Mouse (Mus musculus) limb, embryonic 11.5 days (tissue): ENCODE measurements around the gene Cyth4. TPM values are rescaled to one million over a fixed set of nuclear protein-coding genes. Genes with fewer than 3 reads are reported as not detected.

Experiments
- ATAC-seq: fragments of 200-750 bp; cut with Nextera tagmentation; 2 replicates; pipeline ENCODE4 v1.8.0; 2017; ENCODE audit warnings: low read depth; ENCODE audit not compliant: insufficient number of reproducible peaks, low FRiP score, low TSS enrichment
- DNase-seq: peaks from one replicate; pipeline ENCODE4 v3.0.0-alpha.2; 2015; ENCODE audit warnings: low spot score
- H3K27ac ChIP-seq: fragments of 300-500 bp; sonication (generic); replicated peaks from 2 replicates; pipeline ENCODE4 v1.5.1; 2014; ENCODE audit warnings: low read depth, mild to moderate bottlenecking, low read length
- H3K27me3 ChIP-seq: fragments of 300-500 bp; sonication (generic); 2 replicates; pipeline ENCODE4 v1.6.1; 2014; ENCODE audit warnings: mild to moderate bottlenecking, low read length, mixed read lengths; ENCODE audit not compliant: control insufficient read depth, insufficient read depth
- H3K36me3 ChIP-seq: fragments of 300-500 bp; sonication (generic); 2 replicates; pipeline ENCODE4 v1.6.1; 2014; ENCODE audit warnings: mild to moderate bottlenecking, low read length, moderate library complexity, mixed read lengths; ENCODE audit not compliant: control insufficient read depth, insufficient read depth
- H3K4me1 ChIP-seq: fragments of 300-500 bp; sonication (generic); 2 replicates; pipeline ENCODE4 v1.6.1; 2014; ENCODE audit warnings: low read length, mixed read lengths; ENCODE audit not compliant: control insufficient read depth, insufficient read depth
- H3K4me2 ChIP-seq: fragments of 300-500 bp; sonication (generic); 2 replicates; pipeline ENCODE4 v1.6.1; 2014; ENCODE audit warnings: low read depth, mild to moderate bottlenecking, moderate library complexity; ENCODE audit not compliant: severe bottlenecking
- H3K4me3 ChIP-seq: fragments of 300-500 bp; sonication (generic); 2 replicates; pipeline ENCODE4 v1.5.1; 2014; ENCODE audit warnings: low read depth, low read length
- H3K9ac ChIP-seq: fragments of 300-500 bp; sonication (generic); 2 replicates; pipeline ENCODE4 v1.6.1; 2014; ENCODE audit warnings: mild to moderate bottlenecking, low read length
- H3K9me3 ChIP-seq: fragments of 300-500 bp; sonication (generic); 2 replicates; pipeline ENCODE4 v1.6.1; 2016; ENCODE audit warnings: low read length; ENCODE audit not compliant: control insufficient read depth
- WGBS: fragments of 180-500 bp; shearing (Covaris S2); extraction: QIAGEN DNeasy Blood & Tissue Kit; methylation state at CpG from one replicate; pipeline ENCODE4 v1.1.7; 2014; 5-methylcytosine and 5-hydroxymethylcytosine counted together
- polyA plus RNA-seq: library from polyadenylated mRNA; unstranded; fragments of >200 nt; fragmentation: Nextera tagmentation; extraction: Ambion mirVana; gene quantifications from 2 replicates; pipeline ENCODE4 v1.2.1, GENCODE M21; 2014

The Cyth4 gene
- polyA plus RNA-seq, 1 experiment from 2014 or later = 2.5 TPM

- Histone ChIP-seq H3K9me3 (no peaks in the 10 kb centered on the region), H3K4me2 (no peak overlapping the region), H3K36me3 (no peaks in the 10 kb centered on the region), H3K27me3 (0 out of 2 replicates have a peak, but pooled peaks cover 2% of the 10 kb centered on the region), H3K4me3 (no peak overlapping the region), H3K9ac (no peak overlapping the region), H3K4me1 (peaks cover 7% of the 10 kb centered on the region; the same call in 1 of the 2 replicates), H3K27ac (no peak overlapping the region)
- DNase-seq = no peak
- 45% methylated on average over 7 of the region's 7 CpGs for WGBS
- no peak for ATAC-seq
Measured at GRCm38 (mm10) chr15:78635231-78635630, 38.4 kb downstream of the Cyth4 start.

GRCm38 (mm10) chr15:78643633-78644032 lies 46.8 kb downstream of the Cyth4 start:
- H3K4me3 ChIP-seq = no peak overlapping the region
- H3K9me3 ChIP-seq = no peaks in the 10 kb centered on the region
- H3K36me3 ChIP-seq = no peaks in the 10 kb centered on the region
- H3K4me2 ChIP-seq = no peak overlapping the region
- H3K27me3 ChIP-seq = 0 out of 2 replicates have a peak, but pooled peaks cover 2% of the 10 kb centered on the region
- 29% methylated on average over 6 of the region's 6 CpGs for WGBS
- H3K27ac ChIP-seq = no peak overlapping the region
- no peaks in the 10 kb centered on the region for H3K4me1 ChIP-seq
- DNase-seq (no peak), ATAC-seq (no peak)
- no peak overlapping the region for H3K9ac ChIP-seq

GRCm38 (mm10) chr15:78644606-78645005 lies 47.8 kb downstream of the Cyth4 start:
- no peaks in the 10 kb centered on the region for H3K4me1 ChIP-seq
- no peaks in the 10 kb centered on the region for H3K36me3 ChIP-seq
- WGBS = 47% methylated on average over 8 of the region's 8 CpGs
- H3K4me3 ChIP-seq = no peak overlapping the region
- no peak for DNase-seq
- no peak overlapping the region for H3K9ac ChIP-seq
- 0 out of 2 replicates have a peak, but pooled peaks cover 2% of the 10 kb centered on the region for H3K27me3 ChIP-seq
- H3K9me3 ChIP-seq = no peaks in the 10 kb centered on the region
- no peak overlapping the region for H3K27ac ChIP-seq
- no peak overlapping the region for H3K4me2 ChIP-seq
- ATAC-seq = no peak

GRCm38 (mm10) chr15:78647746-78648145 lies 50.9 kb downstream of the Cyth4 start:
- Histone ChIP-seq H3K4me3 (no peak overlapping the region), H3K9ac (no peak overlapping the region), H3K4me1 (no peaks in the 10 kb centered on the region), H3K9me3 (no peaks in the 10 kb centered on the region), H3K36me3 (no peaks in the 10 kb centered on the region), H3K27ac (no peak overlapping the region), H3K27me3 (no peaks in the 10 kb centered on the region), H3K4me2 (no peak overlapping the region)
- WGBS = 70% methylated on average over 4 of the region's 4 CpGs
- ATAC-seq (no peak), DNase-seq (no peak)

GRCm38 (mm10) chr15:78651169-78651568 lies 54.3 kb downstream of the Cyth4 start:
- no peak overlapping the region for H3K4me2 ChIP-seq
- H3K27ac ChIP-seq = no peak overlapping the region
- ATAC-seq = no peak
- H3K9ac ChIP-seq = no peak overlapping the region
- no peaks in the 10 kb centered on the region for H3K27me3 ChIP-seq
- H3K36me3 ChIP-seq = no peaks in the 10 kb centered on the region
- no peaks in the 10 kb centered on the region for H3K4me1 ChIP-seq
- no peak overlapping the region for H3K4me3 ChIP-seq
- DNase-seq = no peak
- 57% methylated on average over 4 of the region's 4 CpGs for WGBS
- no peaks in the 10 kb centered on the region for H3K9me3 ChIP-seq

DNA sequence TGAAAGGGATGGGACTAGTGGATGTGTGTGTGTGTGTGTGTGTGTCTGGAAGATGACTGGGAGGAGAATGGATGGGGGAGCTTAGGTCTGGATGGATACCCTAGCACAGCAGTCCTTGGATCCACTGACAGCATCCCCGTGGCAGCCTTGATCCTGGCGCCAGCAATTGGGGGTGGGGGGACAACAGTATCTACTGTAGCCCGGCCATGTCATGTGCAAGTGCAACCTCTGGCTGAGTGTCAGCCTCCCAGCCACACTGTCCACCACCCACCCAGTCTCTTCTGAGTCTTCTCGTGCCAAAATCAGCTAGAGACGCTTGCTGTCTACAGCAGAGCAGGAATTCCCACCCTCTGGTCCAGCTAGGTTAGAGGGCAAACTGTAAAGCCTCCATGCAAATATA lies 67.4 kb downstream of the Cyth4 start:
- Histone ChIP-seq H3K9me3 (no peaks in the 10 kb centered on the region), H3K36me3 (no peaks in the 10 kb centered on the region), H3K9ac (no peak overlapping the region), H3K4me2 (no peak overlapping the region), H3K4me1 (no peaks in the 10 kb centered on the region), H3K27me3 (0 out of 2 replicates have a peak, but pooled peaks cover 2% of the 10 kb centered on the region), H3K27ac (no peak overlapping the region), H3K4me3 (no peak overlapping the region)
- DNase-seq (no peak), ATAC-seq (no peak)
- 70% methylated on average over 5 of the region's 5 CpGs for WGBS

- no peak overlapping the region for H3K4me3 ChIP-seq
- no peak overlapping the region for H3K9ac ChIP-seq
- WGBS = 69% methylated on average over 10 of the region's 10 CpGs
- ATAC-seq (no peak), DNase-seq (no peak)
- H3K9me3 ChIP-seq = no peaks in the 10 kb centered on the region
- no peak overlapping the region for H3K27ac ChIP-seq
- peaks cover 39% of the 10 kb centered on the region for H3K27me3 ChIP-seq
- H3K4me2 ChIP-seq = no peak overlapping the region
- no peaks in the 10 kb centered on the region for H3K4me1 ChIP-seq
- H3K36me3 ChIP-seq = no peaks in the 10 kb centered on the region
Measured at GRCm38 (mm10) chr15:78669221-78669871, 72.5 kb downstream of the Cyth4 start.

GRCm38 (mm10) chr15:78670341-78670740 lies 73.5 kb downstream of the Cyth4 start:
- Histone ChIP-seq H3K4me3 (no peak overlapping the region), H3K4me1 (no peaks in the 10 kb centered on the region), H3K4me2 (no peak overlapping the region), H3K27ac (no peak overlapping the region), H3K36me3 (no peaks in the 10 kb centered on the region), H3K27me3 (peaks cover 47% of the 10 kb centered on the region), H3K9me3 (no peaks in the 10 kb centered on the region), H3K9ac (no peak overlapping the region)
- no peak for ATAC-seq
- WGBS = 43% methylated on average over 5 of the region's 5 CpGs
- DNase-seq = no peak
